Mouse (Mus musculus) embryonic fibroblast, embryonic 13.5 days (primary cell): ENCODE results near the gene Stub1.

Source experiments
- CTCF ChIP-seq: IDR thresholded peaks from 2 replicates; pipeline ENCODE4 v1.5.1; 2011; ENCODE audit warnings: mild to moderate bottlenecking, control low read depth, low read length, moderate library complexity, borderline replicate concordance; ENCODE audit not compliant: insufficient read depth
- POLR2A ChIP-seq: IDR thresholded peaks from 2 replicates; pipeline ENCODE4 v1.6.1; 2011; ENCODE audit warnings: low read depth, mild to moderate bottlenecking, control low read depth, low read length, moderate library complexity

- TF ChIP-seq POLR2A = no peak
- no peak for TF ChIP-seq CTCF
These were observed 51.9 kb downstream of the Stub1 start for GRCm38 (mm10) chr17:25781339-25781738.
